Mouse (Mus musculus): Measurements from ENCODE around the gene Btbd35f28. TPM values are rescaled to one million over a fixed set of nuclear protein-coding genes. Genes with fewer than 3 reads are reported as not detected.
"Not testable (repeated sequence)": the region's sequence is repeated elsewhere in the genome, so short reads cannot be mapped to it uniquely, and the experiment has no call there.

The Btbd35f28 gene
- total RNA-seq (2014; rRNA removed; ENCODE audit: low replicate concordance) (not detected in 2 replicates), polyA plus RNA-seq (2015; fragmentation: Nextera tagmentation; extraction: Ambion mirVana) (not detected in 2 replicates)

DNA sequence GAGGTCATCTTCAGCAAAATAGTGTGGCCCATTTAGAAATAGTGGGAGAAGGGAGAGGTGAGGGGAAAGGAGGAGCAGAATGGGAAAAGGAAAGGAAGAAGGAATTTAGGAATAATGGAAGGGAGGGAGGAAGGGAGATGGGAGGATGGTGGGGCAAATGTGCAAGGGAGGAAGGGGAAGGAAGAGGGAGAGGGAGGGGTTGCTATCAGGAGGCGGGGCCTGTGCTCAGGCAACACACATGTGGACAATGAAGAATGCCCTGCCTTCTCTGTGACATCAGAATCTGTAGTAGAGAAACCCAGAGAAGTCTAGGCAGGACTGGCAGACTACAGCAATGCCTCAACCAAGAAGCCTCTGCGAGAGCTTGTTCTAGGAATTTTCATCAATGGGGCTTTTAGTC is at the start of gene Btbd35f28:
Gene Btbd35f28, plus strand, starts transcription at position 301 of the 400 bp plus-strand sequence.
- WGBS = no CpG with 5 or more reads among the region's 2 CpGs

More for the DNA sequence above, at the start of gene Btbd35f28:
- H3K4me2 ChIP-seq (ENCODE audit: low read depth, low read length); DNase-seq (ENCODE audit: low spot score); ATAC-seq (ENCODE audit: insufficient read depth, low read depth); H3K27me3 ChIP-seq (ENCODE audit: control insufficient read depth, insufficient read depth, low read length); H3K9ac ChIP-seq (replicated peaks; ENCODE audit: low read depth, low read length); H3K36me3 ChIP-seq (replicated peaks; ENCODE audit: control insufficient read depth, insufficient read depth, low read length); H3K4me3 ChIP-seq (ENCODE audit: low read depth, low read length); H3K27ac ChIP-seq (ENCODE audit: low read depth); H3K9me3 ChIP-seq (replicated peaks; ENCODE audit: control insufficient read depth, low read length); H3K4me1 ChIP-seq (ENCODE audit: control insufficient read depth, insufficient read depth): not testable (repeated sequence)

Other genes starting within 250 kb of the Btbd35f28 start
- not detected in 2 replicates for gene Btbd35f16, start 239.6 kb upstream of the Btbd35f28 start, total RNA-seq (2014; rRNA removed; ENCODE audit: low replicate concordance)
- gene Btbd35f16, start 239.6 kb upstream of the Btbd35f28 start, polyA plus RNA-seq (2015; fragmentation: Nextera tagmentation; extraction: Ambion mirVana) = not detected in 2 replicates
- not detected in 2 replicates for gene Btbd35f3, start 158.9 kb upstream of the Btbd35f28 start, total RNA-seq (2014; rRNA removed; ENCODE audit: low replicate concordance)
- gene Btbd35f3, start 158.9 kb upstream of the Btbd35f28 start, polyA plus RNA-seq (2015; fragmentation: Nextera tagmentation; extraction: Ambion mirVana) = not detected in 2 replicates
- gene Btbd35f20, start 94.7 kb downstream of the Btbd35f28 start, total RNA-seq (2014; rRNA removed; ENCODE audit: low replicate concordance) = not detected in 2 replicates
- gene Btbd35f20, start 94.7 kb downstream of the Btbd35f28 start, polyA plus RNA-seq (2015; fragmentation: Nextera tagmentation; extraction: Ambion mirVana) = not detected in 2 replicates
- not detected in 2 replicates for gene Btbd35f17, start 174.1 kb downstream of the Btbd35f28 start, total RNA-seq (2014; rRNA removed; ENCODE audit: low replicate concordance)
- not detected in 2 replicates for gene Btbd35f17, start 174.1 kb downstream of the Btbd35f28 start, polyA plus RNA-seq (2015; fragmentation: Nextera tagmentation; extraction: Ambion mirVana)

Measured in heart, postnatal 0 days (tissue).